Mouse (Mus musculus): ENCODE measurements at regions not wholly inside any gene's neighbourhood (a gene's known extent, or its start where the extent isn't known, plus 50 kb on each side); places are given as distances from the start of the nearest gene placed in this dataset.

GRCm38 (mm10) chrX:105228580-105228979 is 108.4 kb downstream of the Magee1 start:
- Histone ChIP-seq H3K27ac (replicated peaks) (no peak overlapping the region), H3K36me3 (replicated peaks) (no peaks in the 10 kb centered on the region), H3K4me1 (no peaks in the 10 kb centered on the region), H3K27me3 (replicated peaks; ENCODE audit: low read depth, poor library complexity, severe bottlenecking) (peaks cover 95% of the 10 kb centered on the region), H3K4me3 (no peak overlapping the region), H3K9me3 (no peaks in the 10 kb centered on the region)
- DNase-seq (ENCODE audit: low spot score) = no peak
- WGBS = 86% methylated on average over 4 of the region's 4 CpGs

DNA sequence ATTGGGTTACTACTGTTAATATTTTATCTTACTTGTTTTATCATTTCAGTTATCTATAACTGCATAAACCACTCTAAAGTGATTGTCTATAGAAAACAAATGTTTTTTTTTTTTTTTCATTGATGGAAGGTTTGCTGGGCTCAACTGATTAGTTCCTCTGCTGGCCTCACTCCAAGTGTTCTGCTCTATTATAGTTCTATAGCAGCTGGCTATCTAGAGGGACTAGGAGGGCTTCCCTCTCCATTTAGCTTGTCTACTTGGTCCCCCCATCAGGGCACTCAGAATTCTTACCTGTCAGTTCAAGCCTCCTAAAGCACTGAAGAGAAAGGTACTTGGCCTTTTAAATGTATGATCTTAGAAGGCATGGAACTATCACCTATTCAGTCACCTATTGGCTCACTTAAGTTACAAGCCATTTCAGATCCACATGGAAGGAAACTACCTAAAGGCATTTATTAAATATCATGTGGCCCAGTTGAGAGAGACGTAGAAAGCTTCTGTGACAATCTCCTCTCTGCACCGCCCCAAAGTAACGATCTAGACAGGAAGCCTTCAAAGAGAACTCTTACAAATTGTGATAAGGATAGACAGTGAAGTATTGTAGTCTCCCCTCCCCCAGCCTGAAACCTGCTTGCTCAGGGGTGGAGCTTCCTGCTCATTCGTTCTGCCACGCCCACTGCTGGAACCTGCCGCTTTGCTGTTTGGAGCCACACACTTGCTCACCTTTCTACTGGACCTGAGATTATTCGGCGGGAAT is 117.0 kb downstream of the Magee1 start:
- Histone ChIP-seq H3K9me3 (no peaks in the 10 kb centered on the region), H3K27me3 (replicated peaks; ENCODE audit: low read depth, poor library complexity, severe bottlenecking) (peaks cover 85% of the 10 kb centered on the region), H3K4me3 (no peak overlapping the region), H3K36me3 (replicated peaks) (no peaks in the 10 kb centered on the region), H3K4me1 (no peaks in the 10 kb centered on the region), H3K27ac (replicated peaks) (no peak overlapping the region)
- no peak for DNase-seq (ENCODE audit: low spot score)
- 38% methylated on average over 8 of the region's 8 CpGs for WGBS

Data from embryonic facial prominence, embryonic 10.5 days (tissue).